Mouse (Mus musculus): ENCODE results near the gene Rem2.

Gene Rem2

GRCm38 (mm10) chr14:54492345-54493131 is 16.6 kb downstream of the Rem2 start:
- no peak for DNase-seq (ENCODE audit: low spot score)

- DNase-seq (ENCODE audit: low spot score): no peak
These were observed 17.3 kb downstream of the Rem2 start for GRCm38 (mm10) chr14:54493236-54493635.

- no peak for DNase-seq (ENCODE audit: low spot score)
These were observed 18.3 kb downstream of the Rem2 start for GRCm38 (mm10) chr14:54494234-54494633.

GRCm38 (mm10) chr14:54496706-54497105 is 20.8 kb downstream of the Rem2 start:
- no peak for DNase-seq (ENCODE audit: low spot score)

- no peak for DNase-seq (ENCODE audit: low spot score)
These were observed 23.4 kb downstream of the Rem2 start for GRCm38 (mm10) chr14:54499330-54499729.

GRCm38 (mm10) chr14:54501365-54501764 is 25.5 kb downstream of the Rem2 start:
- no peak for DNase-seq (ENCODE audit: low spot score)

- no peak for DNase-seq (ENCODE audit: low spot score)
These were observed 27.2 kb downstream of the Rem2 start for GRCm38 (mm10) chr14:54503092-54503491.

- no peak for DNase-seq (ENCODE audit: low spot score)
These were observed 33.9 kb downstream of the Rem2 start for GRCm38 (mm10) chr14:54509774-54510173.

- DNase-seq (ENCODE audit: low spot score): no peak
These were observed 40.9 kb downstream of the Rem2 start for GRCm38 (mm10) chr14:54516710-54517310.

GRCm38 (mm10) chr14:54523600-54523999 is 47.7 kb downstream of the Rem2 start:
- DNase-seq (ENCODE audit: low spot score): no peak

GRCm38 (mm10) chr14:54527227-54528006 is 51.5 kb downstream of the Rem2 start:
- DNase-seq (ENCODE audit: low spot score): no peak

- no peak for DNase-seq (ENCODE audit: low spot score)
These were observed 52.1 kb downstream of the Rem2 start for GRCm38 (mm10) chr14:54528007-54528393.

GRCm38 (mm10) chr14:54528446-54529111 is 52.7 kb downstream of the Rem2 start:
- peak; percentile 46 for DNase-seq (ENCODE audit: low spot score)

All from ovary, adult 18-20 months (tissue).